Mouse (Mus musculus): Measurements from ENCODE around the gene Ripor2. TPM values are rescaled to one million over a fixed set of nuclear protein-coding genes. Genes with fewer than 3 reads are reported as not detected.

Ripor2 gene
- polyA plus RNA-seq, 1 experiment from 2014 or later, result 29.1 TPM

DNA sequence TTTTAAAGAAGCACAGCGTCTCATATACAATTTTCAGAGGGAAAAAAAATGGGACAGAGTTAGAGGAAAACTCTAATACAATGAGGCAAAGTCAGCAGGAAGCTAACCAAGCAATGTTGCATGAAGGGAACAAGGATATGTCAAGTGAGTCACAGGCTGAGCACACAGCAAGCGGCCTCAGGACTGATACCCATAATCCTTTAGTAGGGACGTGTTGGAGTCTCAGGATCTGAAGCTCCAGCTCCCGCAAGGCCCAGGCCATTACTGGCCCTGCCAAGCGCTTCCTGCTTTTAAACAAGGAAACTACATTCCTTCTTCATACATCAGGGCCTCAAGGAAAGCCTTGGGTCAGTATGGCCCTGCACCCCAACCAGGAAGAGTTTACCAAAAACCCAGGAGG, 120.1 kb downstream of the Ripor2 start:
- Histone ChIP-seq H3K9me3 (no peaks in the 10 kb centered on the region), H3K4me1 (replicated peaks) (no peaks in the 10 kb centered on the region), H3K27ac (no peak overlapping the region), H3K4me3 (replicated peaks) (no peak overlapping the region), H3K36me3 (peaks cover 34% of the 10 kb centered on the region), H3K9ac (replicated peaks) (no peak overlapping the region), H3K4me2 (replicated peaks) (no peak overlapping the region), H3K27me3 (no peaks in the 10 kb centered on the region)
- ATAC-seq, result no peak
- WGBS, result 87% methylated on average over 5 of the region's 5 CpGs

DNA sequence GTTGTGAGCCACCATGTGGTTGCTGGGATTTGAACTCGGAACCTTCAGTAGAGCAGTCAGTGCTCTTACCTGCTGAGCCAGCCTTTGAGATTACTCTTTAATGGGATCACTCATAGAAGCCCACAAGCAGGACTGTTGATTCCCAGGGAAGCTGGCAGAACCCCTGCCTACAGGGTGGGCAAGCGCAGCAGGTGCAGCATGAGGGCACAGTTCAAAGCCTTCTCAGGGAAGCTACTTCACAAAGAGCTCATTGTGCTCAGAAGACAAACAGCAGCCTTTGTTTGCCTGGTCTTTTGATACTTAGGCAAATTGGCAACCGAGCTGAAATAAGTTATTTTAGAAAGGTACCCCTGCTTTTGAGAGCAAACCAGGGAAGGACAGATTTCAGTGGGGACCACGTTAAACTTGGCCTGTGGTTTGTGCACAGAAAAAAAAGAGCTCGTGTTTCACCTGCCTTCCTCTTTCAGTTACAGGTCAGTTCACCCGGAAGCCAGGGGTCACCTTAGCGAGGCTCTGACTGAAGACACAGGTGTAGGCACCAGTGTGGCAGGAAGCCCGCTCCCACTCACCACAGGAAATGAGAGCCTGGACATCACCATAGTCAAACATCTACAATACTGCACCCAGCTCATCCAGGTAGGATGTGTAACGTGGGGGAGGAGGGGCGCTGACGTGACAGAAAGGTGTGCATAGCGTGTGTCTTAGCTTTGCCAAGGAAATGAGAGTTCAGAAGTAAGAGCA, 127.8 kb downstream of the Ripor2 start:
- Histone ChIP-seq H3K4me2 (replicated peaks) (no peak overlapping the region), H3K4me1 (replicated peaks) (peaks cover 6% of the 10 kb centered on the region; the same call in 1 of the 2 replicates), H3K9me3 (no peaks in the 10 kb centered on the region), H3K36me3 (peaks cover 24% of the 10 kb centered on the region), H3K9ac (replicated peaks) (no peak overlapping the region), H3K27me3 (no peaks in the 10 kb centered on the region), H3K27ac (no peak overlapping the region), H3K4me3 (replicated peaks) (no peak overlapping the region)
- no peak for ATAC-seq
- WGBS, result 74% methylated on average over 12 of the region's 12 CpGs

DNA sequence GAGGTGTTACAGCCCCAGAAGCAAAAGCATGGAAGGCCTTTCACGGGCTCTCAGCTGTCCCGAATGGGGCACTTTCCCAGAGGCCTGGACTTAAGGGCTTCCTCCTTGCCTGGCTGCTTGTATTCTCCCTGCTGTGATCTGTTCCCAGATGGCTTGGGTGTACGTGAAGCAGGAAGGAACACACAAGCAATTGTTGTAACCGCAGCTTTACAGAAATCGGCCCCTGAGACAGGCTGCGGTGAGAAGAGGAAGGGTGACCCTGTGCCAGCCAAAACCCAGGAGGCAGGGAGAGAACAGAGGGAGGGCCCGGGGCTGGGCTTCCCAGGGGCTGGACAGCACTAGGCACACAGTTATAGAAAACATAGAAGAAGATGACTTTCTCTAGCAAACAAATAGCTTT, 129.0 kb downstream of the Ripor2 start:
- H3K36me3 ChIP-seq, result peaks cover 29% of the 10 kb centered on the region
- peaks cover 13% of the 10 kb centered on the region; the same call in 1 of the 2 replicates for H3K4me1 ChIP-seq (replicated peaks)
- H3K27me3 ChIP-seq, result no peaks in the 10 kb centered on the region
- H3K9ac ChIP-seq (replicated peaks), result no peak overlapping the region
- no peaks in the 10 kb centered on the region for H3K9me3 ChIP-seq
- H3K27ac ChIP-seq, result no peak overlapping the region
- WGBS, result 67% methylated on average over 7 of the region's 7 CpGs
- H3K4me3 ChIP-seq (replicated peaks), result no peak overlapping the region
- H3K4me2 ChIP-seq (replicated peaks), result no peak overlapping the region
- ATAC-seq, result no peak

DNA sequence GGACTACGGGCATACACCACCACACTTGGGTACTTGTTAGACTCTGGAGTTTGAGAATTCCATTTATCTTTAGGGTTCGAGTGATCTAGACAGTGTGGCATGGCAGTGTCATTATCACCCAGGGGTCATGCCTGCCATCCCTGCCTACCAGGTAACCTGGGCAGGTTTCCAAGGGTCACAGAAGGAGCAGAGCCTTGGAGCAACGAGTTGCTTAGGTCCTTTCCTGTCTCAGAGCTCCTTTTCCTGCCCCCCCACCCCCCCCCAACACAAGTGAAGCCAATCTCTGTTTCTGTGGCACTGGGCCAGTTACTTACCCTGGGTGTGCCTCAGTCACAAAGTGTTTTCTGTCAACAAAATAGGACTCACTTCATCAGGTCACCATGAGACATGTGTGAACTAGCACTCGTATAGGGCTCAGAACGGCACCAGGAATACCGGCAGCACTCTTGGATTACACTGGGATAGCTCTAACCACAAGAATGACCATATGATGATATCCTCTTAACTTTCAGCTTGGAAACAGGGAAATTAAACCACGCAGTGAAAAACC, 130.7 kb downstream of the Ripor2 start:
- no peak overlapping the region for H3K4me2 ChIP-seq (replicated peaks)
- peaks cover 34% of the 10 kb centered on the region for H3K36me3 ChIP-seq
- no peak overlapping the region for H3K9ac ChIP-seq (replicated peaks)
- peaks cover 13% of the 10 kb centered on the region; the same call in 1 of the 2 replicates for H3K4me1 ChIP-seq (replicated peaks)
- H3K4me3 ChIP-seq (replicated peaks), result no peak overlapping the region
- no peak overlapping the region for H3K27ac ChIP-seq
- no peaks in the 10 kb centered on the region for H3K9me3 ChIP-seq
- WGBS, result 90% methylated on average over 7 of the region's 7 CpGs
- ATAC-seq, result no peak
- H3K27me3 ChIP-seq, result no peaks in the 10 kb centered on the region

DNA sequence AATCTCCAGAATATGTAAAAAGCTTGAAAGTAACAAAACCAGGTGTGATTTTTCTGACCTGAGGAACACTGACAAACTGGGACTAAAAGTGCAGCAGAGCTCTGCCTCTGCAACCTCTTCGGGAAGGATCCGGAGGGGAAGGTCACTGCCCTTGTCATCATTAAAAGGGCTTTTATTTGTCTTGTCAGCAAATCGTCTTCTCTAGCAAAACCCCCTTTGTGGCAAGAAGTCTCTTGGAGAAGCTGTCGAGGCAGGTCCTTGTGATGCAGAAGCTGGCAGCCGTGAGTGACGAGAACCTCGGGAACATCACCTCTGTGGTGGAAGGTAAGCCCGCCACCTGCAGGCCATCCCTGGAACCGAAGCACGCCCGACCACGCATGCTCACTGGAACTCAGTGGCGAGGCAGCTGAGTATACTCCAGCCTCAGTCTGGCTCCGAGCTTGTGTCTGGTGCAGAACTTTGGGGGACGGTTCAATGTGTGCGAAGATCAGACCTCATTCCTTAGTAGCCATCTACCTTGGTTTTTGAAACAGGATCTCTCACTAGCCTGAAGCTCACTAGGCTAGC, 131.5 kb downstream of the Ripor2 start:
- peaks cover 13% of the 10 kb centered on the region; the same call in 1 of the 2 replicates for H3K4me1 ChIP-seq (replicated peaks)
- H3K9ac ChIP-seq (replicated peaks), result no peak overlapping the region
- H3K9me3 ChIP-seq, result no peaks in the 10 kb centered on the region
- no peaks in the 10 kb centered on the region for H3K27me3 ChIP-seq
- peaks cover 43% of the 10 kb centered on the region for H3K36me3 ChIP-seq
- ATAC-seq, result peak; percentile 81
- whole genome bisulfite sequencing, result 8% methylated on average over 16 of the region's 16 CpGs
- no peak overlapping the region for H3K27ac ChIP-seq
- H3K4me3 ChIP-seq (replicated peaks), result no peak overlapping the region
- H3K4me2 ChIP-seq (replicated peaks), result peak overlapping the region; percentile 34

DNA sequence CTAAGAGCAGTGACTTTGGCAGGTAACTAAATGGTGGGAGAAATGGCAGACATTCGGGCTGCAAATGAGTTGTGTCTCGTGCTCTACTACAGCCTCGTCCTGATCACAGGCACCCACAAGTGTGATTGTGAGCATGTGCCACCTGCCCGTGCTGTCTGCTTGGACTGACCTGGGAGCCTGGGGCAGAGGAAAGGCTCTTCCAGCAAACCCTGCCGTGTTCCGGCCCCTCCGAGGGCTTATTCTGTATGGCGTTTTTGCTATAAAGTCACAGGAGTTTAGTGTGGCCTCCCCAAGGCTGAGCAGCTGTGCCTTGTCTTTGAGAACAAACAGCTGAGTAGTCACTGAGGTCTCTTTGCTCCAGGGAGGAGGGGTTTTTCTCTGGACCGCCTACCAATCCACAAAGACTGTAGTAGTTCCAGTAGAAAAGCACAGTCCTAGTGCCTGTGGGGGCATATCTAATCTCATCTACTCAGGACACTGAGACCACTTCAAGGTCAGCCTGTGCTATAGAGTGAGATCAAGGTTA, 132.4 kb downstream of the Ripor2 start:
- peak; percentile 28; the same call in 1 of the 2 replicates for ATAC-seq
- Histone ChIP-seq H3K9ac (replicated peaks) (no peak overlapping the region), H3K27me3 (no peaks in the 10 kb centered on the region), H3K4me1 (replicated peaks) (peaks cover 13% of the 10 kb centered on the region; the same call in 1 of the 2 replicates), H3K4me2 (replicated peaks) (no peak overlapping the region), H3K4me3 (replicated peaks) (no peak overlapping the region), H3K27ac (no peak overlapping the region), H3K9me3 (no peaks in the 10 kb centered on the region), H3K36me3 (peaks cover 50% of the 10 kb centered on the region)
- 71% methylated on average over 9 of the region's 9 CpGs for WGBS

DNA sequence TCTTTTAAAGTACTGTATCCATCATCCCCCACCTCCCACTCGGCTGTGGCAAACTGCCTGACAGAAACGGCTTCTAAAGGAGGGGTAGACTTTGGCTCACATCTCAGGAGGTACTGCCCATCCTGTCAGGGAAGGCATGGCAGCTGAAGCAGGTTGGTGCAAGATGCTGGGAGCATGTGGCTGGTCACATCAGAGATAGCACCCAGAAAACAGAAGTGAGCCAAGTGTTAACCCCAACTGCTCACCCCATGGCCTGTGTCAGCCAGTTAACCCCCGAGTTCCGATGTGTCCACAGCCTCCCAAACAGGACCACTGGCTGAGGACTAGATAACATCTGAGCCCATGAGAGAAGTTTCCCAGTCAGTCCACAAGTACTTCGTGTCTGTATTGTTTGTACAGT, 133.6 kb downstream of the Ripor2 start:
- Histone ChIP-seq H3K4me2 (replicated peaks) (no peak overlapping the region), H3K4me1 (replicated peaks) (peaks cover 13% of the 10 kb centered on the region; the same call in 1 of the 2 replicates), H3K36me3 (peaks cover 47% of the 10 kb centered on the region), H3K4me3 (replicated peaks) (no peak overlapping the region), H3K27me3 (no peaks in the 10 kb centered on the region), H3K9ac (replicated peaks) (no peak overlapping the region), H3K9me3 (no peaks in the 10 kb centered on the region), H3K27ac (0 out of 2 replicates have a peak overlapping the region, but pooled peaks have one; percentile 11)
- WGBS, result 57% methylated on average over 5 of the region's 5 CpGs
- no peak for ATAC-seq

DNA sequence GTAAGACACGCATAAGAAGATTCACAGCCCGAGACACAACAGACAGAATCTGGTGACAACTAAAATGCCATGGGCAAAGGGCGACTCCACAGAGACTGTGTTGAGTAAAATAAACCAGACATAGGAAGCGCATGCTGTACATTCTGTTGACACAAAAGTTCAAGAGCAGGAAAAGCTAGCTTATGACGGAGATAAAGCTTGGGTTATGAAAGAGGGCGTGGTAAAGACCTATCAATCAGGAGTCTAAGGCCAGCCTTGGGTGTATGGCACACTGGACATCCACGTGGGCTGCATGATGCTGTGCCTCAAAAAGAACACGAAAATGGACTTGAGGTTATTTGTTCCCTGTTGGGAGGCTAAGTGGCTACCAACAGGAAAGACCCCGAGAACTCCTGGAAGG, 134.5 kb downstream of the Ripor2 start:
- Histone ChIP-seq H3K4me2 (replicated peaks) (no peak overlapping the region), H3K27ac (no peak overlapping the region), H3K4me1 (replicated peaks) (peaks cover 13% of the 10 kb centered on the region; the same call in 1 of the 2 replicates), H3K4me3 (replicated peaks) (no peak overlapping the region), H3K36me3 (peaks cover 39% of the 10 kb centered on the region), H3K27me3 (no peaks in the 10 kb centered on the region), H3K9ac (replicated peaks) (no peak overlapping the region), H3K9me3 (no peaks in the 10 kb centered on the region)
- no peak for ATAC-seq
- 87% methylated on average over 9 of the region's 9 CpGs for WGBS

DNA sequence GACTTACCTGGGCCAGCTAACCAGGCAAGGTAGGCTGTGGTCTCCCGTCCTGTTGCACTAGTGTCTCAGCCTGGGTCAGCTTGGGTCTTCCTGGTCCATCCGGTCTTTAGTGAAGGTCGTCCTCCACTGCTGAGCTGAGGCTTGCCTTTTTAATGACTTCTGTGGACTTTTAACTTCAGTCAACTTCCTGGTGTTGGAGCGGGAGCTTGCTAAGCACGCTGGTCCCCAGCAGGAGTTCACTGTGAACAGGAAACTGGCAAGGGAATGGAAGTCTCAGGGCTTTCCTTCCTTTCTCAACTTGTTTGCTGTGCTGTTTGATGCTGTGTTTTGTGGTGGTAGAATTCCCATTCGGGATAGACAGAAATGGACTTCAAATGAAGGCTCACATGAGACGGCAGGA, 135.7 kb downstream of the Ripor2 start:
- WGBS, result 82% methylated on average over 7 of the region's 7 CpGs
- Histone ChIP-seq H3K9me3 (no peaks in the 10 kb centered on the region), H3K4me2 (replicated peaks) (no peak overlapping the region), H3K36me3 (peaks cover 38% of the 10 kb centered on the region), H3K4me1 (replicated peaks) (peaks cover 13% of the 10 kb centered on the region; the same call in 1 of the 2 replicates), H3K27ac (no peak overlapping the region), H3K27me3 (no peaks in the 10 kb centered on the region), H3K9ac (replicated peaks) (no peak overlapping the region), H3K4me3 (replicated peaks) (no peak overlapping the region)
- ATAC-seq, result no peak

DNA sequence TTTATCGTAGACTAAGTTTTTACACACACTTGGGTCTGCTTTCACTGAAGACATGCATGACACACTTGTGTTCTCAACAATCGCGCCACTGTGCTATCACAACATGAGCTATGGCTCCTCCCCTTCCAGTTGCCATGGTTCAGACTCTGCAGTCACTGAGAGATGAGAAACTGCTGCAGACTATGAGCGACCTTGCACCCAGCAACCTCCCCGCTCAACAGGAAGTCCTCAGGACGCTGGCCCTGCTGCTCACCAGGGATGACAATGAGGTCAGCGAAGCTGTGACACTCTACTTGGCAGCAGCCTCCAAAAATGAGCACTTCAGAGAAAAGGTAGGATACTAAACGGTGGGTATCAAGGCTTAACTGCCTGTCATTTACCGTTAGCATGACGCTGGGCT, 139.5 kb downstream of the Ripor2 start:
- H3K4me2 ChIP-seq (replicated peaks), result no peak overlapping the region
- H3K4me3 ChIP-seq (replicated peaks), result no peak overlapping the region
- no peaks in the 10 kb centered on the region; the same call in 1 of the 2 replicates for H3K4me1 ChIP-seq (replicated peaks)
- 79% methylated on average over 10 of the region's 10 CpGs for WGBS
- no peak for ATAC-seq
- no peak overlapping the region for H3K9ac ChIP-seq (replicated peaks)
- no peak overlapping the region for H3K27ac ChIP-seq
- peaks cover 48% of the 10 kb centered on the region for H3K36me3 ChIP-seq
- H3K27me3 ChIP-seq, result peaks cover 14% of the 10 kb centered on the region; the same call in 1 of the 2 replicates
- H3K9me3 ChIP-seq, result no peaks in the 10 kb centered on the region

DNA sequence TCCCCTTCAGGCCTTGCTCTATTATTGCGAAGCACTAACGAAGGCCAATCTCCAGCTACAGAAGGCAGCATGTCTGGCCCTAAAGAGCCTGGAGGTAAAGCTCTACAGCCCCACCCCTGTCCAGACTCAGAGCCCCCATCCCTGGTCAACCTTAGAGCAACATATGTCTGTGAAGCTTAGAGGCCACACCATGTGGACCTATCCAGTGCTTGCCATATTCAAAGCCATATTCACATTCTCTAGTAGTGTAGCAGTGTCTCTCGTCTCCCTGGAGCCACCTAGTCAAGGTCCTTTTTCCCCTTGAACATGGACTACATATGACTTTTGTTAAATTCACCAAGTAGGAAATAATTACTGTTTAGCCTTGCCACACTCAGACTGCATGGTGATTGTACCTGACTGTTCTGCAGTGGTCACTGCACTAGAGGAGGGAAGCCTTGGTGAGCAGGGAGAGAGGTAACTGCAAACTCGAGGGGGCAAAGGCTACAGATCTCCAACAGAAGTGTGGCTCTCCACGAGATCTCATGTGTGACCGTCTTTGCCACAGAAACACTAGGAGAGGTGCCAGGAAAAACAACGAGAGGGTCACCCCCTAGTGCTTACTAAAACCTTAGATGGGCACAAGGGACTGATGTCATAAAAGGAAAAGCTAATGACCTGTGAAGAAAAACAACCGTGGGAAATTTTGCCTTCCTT, 141.9 kb downstream of the Ripor2 start:
- no peak for ATAC-seq
- peaks cover 37% of the 10 kb centered on the region for H3K36me3 ChIP-seq
- H3K4me3 ChIP-seq (replicated peaks), result no peak overlapping the region
- no peaks in the 10 kb centered on the region; the same call in 1 of the 2 replicates for H3K4me1 ChIP-seq (replicated peaks)
- WGBS, result 57% methylated on average over 8 of the region's 8 CpGs
- no peaks in the 10 kb centered on the region for H3K9me3 ChIP-seq
- H3K27ac ChIP-seq, result no peak overlapping the region
- H3K27me3 ChIP-seq, result peaks cover 18% of the 10 kb centered on the region; the same call in 1 of the 2 replicates
- no peak overlapping the region for H3K4me2 ChIP-seq (replicated peaks)
- no peak overlapping the region for H3K9ac ChIP-seq (replicated peaks)

Measured in midbrain, embryonic 13.5 days (tissue).